Mouse (Mus musculus) naive thymus-derived CD4-positive, alpha-beta T cell, adult 5 months (primary cell): ENCODE data around the gene Adam19. TPM values are rescaled to one million over a fixed set of nuclear protein-coding genes. Genes with fewer than 3 reads are reported as not detected.

ENCODE experiments used
- polyA plus RNA-seq: library from polyadenylated mRNA; unstranded; fragments of 100-300 nt; shearing (Covaris generic); gene quantifications from one replicate; pipeline ENCODE4 v1.2.1, GENCODE M21; 2017

Adam19 gene
- 2.6 TPM for polyA plus RNA-seq

GRCm38 (mm10) chr11:46055896-46056769, at the start of gene Adam19:
Gene Adam19, plus strand, starts transcription at chr11:46055992.

GRCm38 (mm10) chr11:46052105-46052659, 3.6 kb upstream of the Adam19 start, which contains the start of gene Gm12166:
Gene Gm12166, minus strand, starts transcription at chr11:46052321.

GRCm38 (mm10) chr11:46165866-46166585, 110.2 kb downstream of the Adam19 start, which contains the start of gene Nipal4:
Gene Nipal4, minus strand, starts transcription at chr11:46166508.

Other genes starting within 250 kb of the Adam19 start
- 366 TPM for gene Clint1, start 203.9 kb upstream of the Adam19 start, polyA plus RNA-seq
- 11.4 TPM for gene Lsm11, start 111.1 kb upstream of the Adam19 start, polyA plus RNA-seq
- gene Thg1l, start 100.5 kb upstream of the Adam19 start, polyA plus RNA-seq = 6.1 TPM
- not detected for gene Sox30, start 75.7 kb upstream of the Adam19 start, polyA plus RNA-seq
- 5.0 TPM for gene Gm12166, start 3.7 kb upstream of the Adam19 start, polyA plus RNA-seq
- gene Nipal4, start 110.5 kb downstream of the Adam19 start, polyA plus RNA-seq = not detected
- 2.6 TPM for gene Fndc9, start 179.5 kb downstream of the Adam19 start, polyA plus RNA-seq